Mouse (Mus musculus) forebrain, embryonic 10.5 days (tissue): ENCODE results near the gene Avp. TPM values are rescaled to one million over a fixed set of nuclear protein-coding genes. Genes with fewer than 3 reads are reported as not detected.

ENCODE experiments used
- DNase-seq: peaks from one replicate; pipeline ENCODE4 v3.0.0-alpha.2; 2017; ENCODE audit warnings: low spot score; ENCODE audit errors: extremely low spot score
- H3K27ac ChIP-seq: fragments of 300-500 bp; sonication (generic); 2 replicates; pipeline ENCODE4 v1.5.1; 2016; ENCODE audit warnings: mild to moderate bottlenecking
- H3K27me3 ChIP-seq: fragments of 300-500 bp; sonication (generic); 2 replicates; pipeline ENCODE4 v1.6.1; 2016; ENCODE audit warnings: mild to moderate bottlenecking; ENCODE audit not compliant: poor library complexity, severe bottlenecking
- H3K36me3 ChIP-seq: fragments of 300-500 bp; sonication (generic); replicated peaks from 2 replicates; pipeline ENCODE4 v1.6.1; 2016; ENCODE audit warnings: mild to moderate bottlenecking, moderate library complexity
- H3K4me1 ChIP-seq: fragments of 300-500 bp; sonication (generic); 2 replicates; pipeline ENCODE4 v1.6.1; 2016
- H3K4me3 ChIP-seq: fragments of 300-500 bp; sonication (generic); 2 replicates; pipeline ENCODE4 v1.5.1; 2016; ENCODE audit warnings: mild to moderate bottlenecking, moderate library complexity
- H3K9me3 ChIP-seq: fragments of 300-500 bp; sonication (generic); 2 replicates; pipeline ENCODE4 v1.6.1; 2016; ENCODE audit warnings: mild to moderate bottlenecking, moderate library complexity
- WGBS: fragments of 180-500 bp; shearing (Covaris S2); methylation state at CpG from one replicate; pipeline ENCODE4 v1.1.7; 2016; 5-methylcytosine and 5-hydroxymethylcytosine counted together
- polyA plus RNA-seq: library from polyadenylated mRNA; unstranded; fragments of >200 nt; fragmentation: Nextera tagmentation; extraction: Ambion mirVana; gene quantifications from 2 replicates; pipeline ENCODE4 v1.2.1, GENCODE M21; 2016

Avp gene
- not detected in 2 replicates for polyA plus RNA-seq

GRCm38 (mm10) chr2:130582552-130582951 is at the start of gene Avp:
Gene Avp, minus strand, starts transcription at chr2:130582554.
- peak within 1 kb of the TSS; percentile 44 for H3K4me3 ChIP-seq
- H3K36me3 ChIP-seq: no peaks in the 10 kb centered on the region
- H3K9me3 ChIP-seq: no peaks in the 10 kb centered on the region
- H3K27me3 ChIP-seq: peaks cover 75% of the 10 kb centered on the region
- no peak within 1 kb of the TSS for H3K27ac ChIP-seq
- DNase-seq: no peak
- WGBS: 38% methylated on average over 10 of the region's 10 CpGs
- peaks cover 26% of the 10 kb centered on the region for H3K4me1 ChIP-seq

- H3K4me3 ChIP-seq: peak within 1 kb of the TSS; percentile 84
- peaks cover 46% of the 10 kb centered on the region for H3K4me1 ChIP-seq
- no peaks in the 10 kb centered on the region for H3K9me3 ChIP-seq
- peaks cover 36% of the 10 kb centered on the region for H3K36me3 ChIP-seq
- peak; percentile 86 for DNase-seq
- WGBS: 1% methylated on average over 25 of the region's 25 CpGs
- H3K27me3 ChIP-seq: peaks cover 36% of the 10 kb centered on the region
- H3K27ac ChIP-seq: peak within 1 kb of the TSS; percentile 90
Observed at GRCm38 (mm10) chr2:130629839-130630203, 47.5 kb upstream of the Avp start, which contains the start of the genes Fastkd5 and Ubox5. Gene Fastkd5, minus strand, starts transcription at chr2:130630027. Gene Ubox5, minus strand, starts transcription at chr2:130630038.

- no peaks in the 10 kb centered on the region for H3K9me3 ChIP-seq
- H3K27ac ChIP-seq: peak overlapping the region; percentile 90
- WGBS: 3% methylated on average over 37 of the region's 37 CpGs
- no peak for DNase-seq
- peak overlapping the region; percentile 84 for H3K4me3 ChIP-seq
- H3K36me3 ChIP-seq: peaks cover 42% of the 10 kb centered on the region
- peaks cover 40% of the 10 kb centered on the region for H3K4me1 ChIP-seq
- H3K27me3 ChIP-seq: peaks cover 30% of the 10 kb centered on the region
Observed at GRCm38 (mm10) chr2:130629080-130629838, 46.9 kb upstream of the Avp start.

- H3K4me1 ChIP-seq: peaks cover 32% of the 10 kb centered on the region
- peaks cover 22% of the 10 kb centered on the region for H3K27me3 ChIP-seq
- peaks cover 50% of the 10 kb centered on the region for H3K36me3 ChIP-seq
- H3K27ac ChIP-seq: no peak overlapping the region
- DNase-seq: no peak
- no peaks in the 10 kb centered on the region for H3K9me3 ChIP-seq
- peak overlapping the region; percentile 84 for H3K4me3 ChIP-seq
- WGBS: 67% methylated on average over 3 of the region's 3 CpGs
Observed at GRCm38 (mm10) chr2:130628424-130628823, 46.1 kb upstream of the Avp start.

GRCm38 (mm10) chr2:130618972-130619371 is 36.6 kb upstream of the Avp start:
- H3K4me3 ChIP-seq: no peak overlapping the region
- no peaks in the 10 kb centered on the region for H3K27me3 ChIP-seq
- peaks cover 91% of the 10 kb centered on the region for H3K36me3 ChIP-seq
- WGBS: 93% methylated on average over 7 of the region's 7 CpGs
- H3K4me1 ChIP-seq: no peaks in the 10 kb centered on the region
- no peak for DNase-seq
- no peaks in the 10 kb centered on the region for H3K9me3 ChIP-seq
- no peak overlapping the region for H3K27ac ChIP-seq

GRCm38 (mm10) chr2:130613091-130613490 is 30.7 kb upstream of the Avp start:
- peaks cover 58% of the 10 kb centered on the region for H3K36me3 ChIP-seq

GRCm38 (mm10) chr2:130602195-130602594 is 19.8 kb upstream of the Avp start:
- DNase-seq: no peak
- Histone ChIP-seq H3K27ac (no peak overlapping the region), H3K9me3 (no peaks in the 10 kb centered on the region), H3K27me3 (no peaks in the 10 kb centered on the region), H3K4me3 (no peak overlapping the region), H3K36me3 (peaks cover 71% of the 10 kb centered on the region), H3K4me1 (no peaks in the 10 kb centered on the region)
- WGBS: 93% methylated on average over 4 of the region's 4 CpGs

More at GRCm38 (mm10) chr2:130613091-130613490, 30.7 kb upstream of the Avp start:
- WGBS: 69% methylated on average over 3 of the region's 3 CpGs
- H3K4me1 ChIP-seq: no peaks in the 10 kb centered on the region
- no peaks in the 10 kb centered on the region for H3K9me3 ChIP-seq
- H3K27ac ChIP-seq: no peak overlapping the region
- H3K4me3 ChIP-seq: no peak overlapping the region
- no peaks in the 10 kb centered on the region for H3K27me3 ChIP-seq
- no peak for DNase-seq

- peaks cover 89% of the 10 kb centered on the region for H3K36me3 ChIP-seq
- no peak overlapping the region for H3K4me3 ChIP-seq
- DNase-seq: no peak
- 80% methylated on average over 3 of the region's 3 CpGs for WGBS
- H3K4me1 ChIP-seq: no peaks in the 10 kb centered on the region
- H3K27ac ChIP-seq: no peak overlapping the region
- H3K9me3 ChIP-seq: no peaks in the 10 kb centered on the region
- H3K27me3 ChIP-seq: no peaks in the 10 kb centered on the region
Observed at GRCm38 (mm10) chr2:130598399-130598798, 16.0 kb upstream of the Avp start.

GRCm38 (mm10) chr2:130597601-130598010 is 15.3 kb upstream of the Avp start:
- H3K4me1 ChIP-seq: no peaks in the 10 kb centered on the region
- no peaks in the 10 kb centered on the region for H3K9me3 ChIP-seq
- no peak overlapping the region for H3K27ac ChIP-seq
- DNase-seq: no peak
- H3K27me3 ChIP-seq: no peaks in the 10 kb centered on the region
- H3K36me3 ChIP-seq: peaks cover 89% of the 10 kb centered on the region
- WGBS: 37% methylated on average over 1 of the region's 1 CpGs
- H3K4me3 ChIP-seq: no peak overlapping the region

- Histone ChIP-seq H3K27me3 (no peaks in the 10 kb centered on the region), H3K36me3 (peaks cover 90% of the 10 kb centered on the region), H3K9me3 (no peaks in the 10 kb centered on the region), H3K4me1 (no peaks in the 10 kb centered on the region), H3K4me3 (no peak overlapping the region), H3K27ac (no peak overlapping the region)
- no peak for DNase-seq
- WGBS: 83% methylated on average over 1 of the region's 1 CpGs
Observed at GRCm38 (mm10) chr2:130595596-130595995, 13.2 kb upstream of the Avp start.

- WGBS: 89% methylated on average over 2 of the region's 2 CpGs
- Histone ChIP-seq H3K27me3 (no peaks in the 10 kb centered on the region), H3K9me3 (no peaks in the 10 kb centered on the region), H3K4me1 (peaks cover 9% of the 10 kb centered on the region), H3K27ac (no peak overlapping the region), H3K4me3 (no peak overlapping the region), H3K36me3 (peaks cover 55% of the 10 kb centered on the region)
- no peak for DNase-seq
Observed at GRCm38 (mm10) chr2:130591016-130591415, 8.7 kb upstream of the Avp start.

- H3K27me3 ChIP-seq: 0 out of 2 replicates have a peak, but pooled peaks cover 5% of the 10 kb centered on the region
Observed at GRCm38 (mm10) chr2:130589761-130590160, 7.4 kb upstream of the Avp start.

GRCm38 (mm10) chr2:130589157-130589556 is 6.8 kb upstream of the Avp start:
- H3K27ac ChIP-seq: peak overlapping the region; percentile 40; the same call in 1 of the 2 replicates
- no peak for DNase-seq
- H3K27me3 ChIP-seq: peaks cover 9% of the 10 kb centered on the region
- no peaks in the 10 kb centered on the region for H3K9me3 ChIP-seq
- H3K4me1 ChIP-seq: peaks cover 9% of the 10 kb centered on the region
- 67% methylated on average over 4 of the region's 4 CpGs for WGBS
- H3K36me3 ChIP-seq: peaks cover 40% of the 10 kb centered on the region
- no peak overlapping the region for H3K4me3 ChIP-seq

More at GRCm38 (mm10) chr2:130589761-130590160, 7.4 kb upstream of the Avp start:
- Histone ChIP-seq H3K27ac (no peak overlapping the region), H3K36me3 (peaks cover 43% of the 10 kb centered on the region), H3K4me3 (no peak overlapping the region), H3K9me3 (no peaks in the 10 kb centered on the region), H3K4me1 (peaks cover 9% of the 10 kb centered on the region)
- WGBS: 93% methylated on average over 2 of the region's 2 CpGs
- DNase-seq: no peak
